Mouse (Mus musculus): ENCODE measurements around the gene Pparg.

GRCm38 (mm10) chr6:115380596-115380995 lies 19.8 kb downstream of the Pparg start:
- TF ChIP-seq GABPA (IDR thresholded peaks at IDR 0.05; ENCODE audit: insufficient replicate concordance, low read depth, low read length) (no peak), CTCF (conservative IDR thresholded peaks at IDR 0.05 in 1 of 2, IDR thresholded peaks at IDR 0.05 in 1 of 2; ENCODE audit: low read depth in 2 of 2, low read length in 2 of 2) (no peak), JUND (conservative IDR thresholded peaks at IDR 0.05; ENCODE audit: low read depth, low read length) (no peak), MEF2A (IDR thresholded peaks at IDR 0.05; ENCODE audit: borderline replicate concordance, low read depth, low read length) (no peak), BHLHE40 (IDR thresholded peaks at IDR 0.05; ENCODE audit: low read depth, low read length) (no peak), POLR2A (IDR thresholded peaks at IDR 0.05; ENCODE audit: low read depth, low read length) (no peak), EP300 (IDR thresholded peaks at IDR 0.05; ENCODE audit: low read length) (no peak), USF1 (IDR thresholded peaks at IDR 0.05; ENCODE audit: low read depth, low read length) (no peak), TCF12 (IDR thresholded peaks at IDR 0.05; ENCODE audit: low read depth, low read length) (no peak), CHD2 (IDR thresholded peaks at IDR 0.05; ENCODE audit: low read length) (no peak)
